Mouse (Mus musculus) thymus, postnatal 25 days (tissue): Measurements from ENCODE around the gene Snap23.

Experiments used
- DNase-seq: peaks from one replicate; pipeline ENCODE4 v3.0.0; 2022

Gene Snap23

DNA sequence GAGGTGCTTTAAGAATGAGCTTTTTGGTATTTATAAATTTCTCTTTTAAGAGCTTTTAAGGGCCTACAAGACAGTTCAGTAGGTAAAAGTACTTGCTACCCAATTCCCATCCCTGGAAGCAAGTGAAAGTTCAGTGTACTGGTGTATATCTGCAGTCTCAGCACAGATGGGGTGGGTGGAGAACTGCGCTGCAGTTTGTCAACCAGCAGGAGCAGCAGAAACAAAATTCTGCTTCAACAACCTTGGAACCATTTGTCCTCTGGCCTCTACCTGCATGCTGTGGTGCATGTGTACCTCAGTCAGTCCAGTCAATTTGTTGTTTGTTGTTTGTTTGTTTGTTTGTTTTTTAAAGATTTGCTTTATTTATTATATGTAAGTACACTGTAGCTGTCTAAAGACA lies 24.8 kb downstream of the Snap23 start:
- DNase-seq = no peak

DNA sequence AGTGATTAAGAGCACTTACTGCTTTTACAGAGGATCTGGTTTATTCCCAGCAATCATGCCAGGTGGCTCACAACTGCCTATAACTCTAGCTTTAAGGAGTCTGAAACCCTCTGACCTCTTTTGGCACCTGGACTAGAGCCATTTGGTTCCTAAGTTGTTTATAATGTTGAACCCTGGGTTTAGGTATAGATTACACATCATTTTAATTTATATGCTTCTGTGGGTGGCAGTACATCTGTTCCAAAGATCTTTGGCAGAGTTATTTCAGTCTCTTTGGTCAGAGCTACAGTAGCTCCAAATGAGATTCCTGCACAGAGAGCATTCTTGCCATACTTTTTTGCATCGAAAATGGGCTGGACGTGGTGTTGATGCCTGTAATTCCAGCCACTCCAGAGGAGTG lies 30.3 kb downstream of the Snap23 start:
- no peak for DNase-seq

DNA sequence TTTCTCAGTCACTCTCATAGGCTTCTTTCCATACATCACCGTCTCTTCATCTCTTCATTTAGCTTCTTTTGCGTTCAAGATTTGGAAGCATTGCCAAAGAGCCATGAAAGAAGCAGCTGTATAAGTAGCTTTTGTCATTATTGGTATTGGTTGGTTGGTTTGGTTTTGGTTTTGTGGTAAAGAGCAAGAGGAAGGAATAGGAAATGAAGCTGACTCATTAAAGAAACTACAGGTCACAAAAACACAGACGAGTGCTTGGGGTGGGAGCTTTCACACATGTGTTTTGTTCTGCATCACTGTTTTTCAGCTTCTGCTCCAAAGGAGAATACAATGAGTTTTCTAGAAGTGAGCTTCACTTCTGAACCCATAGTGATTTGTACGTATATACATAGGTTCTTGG lies 32.0 kb downstream of the Snap23 start:
- no peak for DNase-seq

DNA sequence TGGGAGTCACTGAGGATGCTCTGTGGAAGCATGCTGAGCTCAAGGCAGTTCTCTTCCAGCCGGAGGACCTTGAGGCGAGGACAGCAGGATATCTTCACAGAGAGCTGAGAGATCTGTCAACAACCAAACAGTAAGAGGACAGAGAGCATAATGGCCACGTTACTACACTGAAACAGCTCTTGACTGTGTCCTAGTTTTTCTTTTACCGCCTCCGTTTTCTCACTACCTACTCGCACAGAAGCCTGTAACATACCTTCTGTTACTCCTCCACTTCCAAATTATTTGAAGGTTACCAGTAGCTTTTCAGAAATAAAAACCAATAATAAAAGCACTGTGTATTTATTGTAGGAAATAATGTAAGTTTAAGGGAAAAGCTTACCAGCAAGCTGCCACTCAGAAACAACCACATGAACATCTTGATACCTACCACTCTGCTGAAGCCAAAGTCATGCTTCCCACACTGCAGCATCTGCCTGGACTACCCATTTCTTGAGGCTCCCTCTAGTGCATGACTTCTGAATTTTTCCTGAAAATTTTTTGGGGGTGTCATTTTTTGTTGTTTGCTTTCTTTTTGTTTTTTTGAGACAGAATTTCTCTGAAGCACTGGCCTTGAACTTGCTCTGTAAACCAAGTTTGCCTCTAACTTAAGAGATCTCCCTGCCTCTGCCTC lies 38.7 kb downstream of the Snap23 start:
- peak; percentile 14 for DNase-seq

DNA sequence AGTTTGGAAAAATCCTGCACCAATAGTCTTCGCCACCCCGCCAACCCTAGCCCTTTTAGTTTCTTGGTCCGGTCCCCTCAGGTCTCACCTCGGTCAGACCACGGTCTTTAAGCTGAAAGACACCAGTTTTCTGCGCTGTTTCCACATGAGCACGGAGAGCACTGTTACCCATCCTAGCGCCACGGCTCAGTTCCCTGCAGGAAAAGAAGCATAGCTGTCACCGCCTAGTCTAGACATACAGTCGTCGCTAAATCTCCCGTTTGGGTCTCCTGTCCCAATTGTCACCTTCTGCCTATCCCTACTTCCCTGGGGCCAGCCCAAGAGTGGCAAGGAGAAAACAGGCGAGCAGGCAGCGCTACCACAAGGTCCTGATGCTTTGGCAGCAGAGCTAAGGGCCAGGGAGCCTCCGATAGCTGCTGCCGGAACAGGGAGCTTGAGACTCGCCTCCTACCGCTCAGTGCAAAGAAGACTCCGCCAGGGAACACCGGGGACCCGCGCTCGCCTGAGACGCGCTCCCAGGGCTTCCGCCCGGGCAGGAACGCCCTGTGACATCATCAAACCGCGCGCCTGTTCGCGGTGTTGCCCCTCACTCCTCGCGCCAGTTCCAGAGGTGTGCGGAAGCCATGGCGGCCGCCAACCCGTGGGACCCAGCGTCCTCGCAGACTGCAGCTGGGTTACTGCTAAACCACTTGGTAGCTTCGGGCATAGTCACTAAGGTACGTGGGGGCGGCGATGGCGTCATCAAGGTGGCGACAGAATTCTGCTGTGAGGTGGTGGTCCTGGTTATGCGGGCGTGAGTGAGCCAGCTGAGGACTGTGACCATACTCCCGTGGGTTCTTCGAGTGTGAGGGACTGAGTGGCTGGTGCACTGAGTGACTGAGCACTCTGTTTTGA lies 41.6 kb downstream of the Snap23 start, which contains the start of the genes Haus2 and Lrrc57:
TSS of gene Haus2 (plus strand) at position 554 of the 894 bp plus-strand sequence.
TSS of gene Lrrc57 (minus strand) at position 691 of the 894 bp plus-strand sequence.
- DNase-seq = peak; percentile 94

DNA sequence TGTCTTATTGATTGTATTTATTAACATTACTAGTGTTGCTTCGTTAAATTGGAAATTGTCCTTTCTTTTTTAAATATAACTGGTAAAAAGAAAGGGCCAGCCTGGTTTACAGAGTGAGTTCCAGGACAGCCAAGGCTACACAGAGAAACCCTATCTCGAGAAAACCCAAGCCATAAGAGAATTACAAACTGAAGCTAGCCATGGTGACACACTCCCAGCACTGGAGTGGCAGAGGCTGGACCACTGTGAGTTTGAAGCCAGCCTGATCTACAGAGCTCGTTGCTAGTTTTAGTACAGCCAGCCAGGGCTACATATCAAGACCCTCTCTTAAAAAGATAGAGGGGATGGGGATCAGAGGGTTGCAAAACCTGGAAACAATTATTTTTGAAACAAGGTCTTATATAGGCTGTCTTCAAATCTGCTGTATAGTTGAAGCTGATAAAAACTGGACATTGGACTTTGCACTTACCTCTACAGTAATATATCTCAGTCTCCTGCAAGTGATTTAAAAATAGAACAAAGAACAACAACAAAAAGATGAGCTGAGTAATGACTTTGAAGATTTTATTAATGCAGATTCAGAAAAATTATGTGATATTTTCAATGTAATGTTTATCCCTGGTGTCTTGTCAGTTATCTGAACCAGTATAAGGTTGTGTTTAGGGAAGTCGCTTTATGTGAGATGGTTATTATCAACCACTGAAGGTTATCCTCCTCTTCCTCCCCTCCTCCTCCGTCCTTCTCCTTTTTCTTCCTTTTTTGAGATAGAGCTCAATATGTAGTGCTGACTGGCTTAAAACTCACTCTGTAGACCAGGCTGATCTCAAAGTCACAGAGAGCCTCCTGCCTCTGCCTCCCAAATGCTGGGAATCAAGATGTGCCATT lies 49.0 kb downstream of the Snap23 start:
- no peak for DNase-seq

DNA sequence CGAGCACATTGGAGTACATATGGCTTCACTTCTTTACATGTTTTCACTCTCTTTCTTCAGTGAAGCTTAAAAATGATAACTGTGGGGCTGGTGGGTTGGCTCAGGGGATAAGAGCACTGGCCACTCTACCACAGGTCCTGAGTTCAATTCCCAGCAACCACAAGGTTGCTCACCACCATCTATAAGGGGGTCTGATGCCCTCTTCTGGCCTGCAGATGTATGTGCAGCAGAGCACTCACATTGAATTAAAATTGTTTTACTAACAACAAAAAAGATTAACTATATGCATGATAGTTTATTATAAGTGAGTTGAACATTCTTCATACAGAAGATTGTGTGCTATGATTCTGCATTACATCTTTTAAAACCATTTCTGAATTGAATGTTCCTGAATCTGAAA lies 52.1 kb downstream of the Snap23 start:
- no peak for DNase-seq

DNA sequence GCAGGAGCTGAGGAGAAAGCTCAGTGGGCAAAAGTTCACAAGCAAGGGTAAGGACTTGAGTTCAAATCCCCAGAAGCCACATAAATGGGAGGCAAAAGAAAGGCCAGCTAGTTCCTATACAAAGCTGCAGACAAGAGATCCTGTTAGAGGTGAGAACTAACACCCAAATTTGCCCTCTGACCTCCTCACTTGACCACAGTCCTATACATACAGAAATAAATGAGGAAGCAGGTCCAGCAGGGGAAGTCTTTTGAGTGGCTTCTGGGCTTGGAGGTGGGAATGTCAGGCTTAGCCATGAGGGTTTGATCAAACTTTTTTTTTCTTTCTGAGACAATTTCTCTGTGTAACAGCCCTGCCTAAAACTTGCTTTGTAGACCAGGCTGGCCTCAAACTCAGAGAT lies 55.4 kb downstream of the Snap23 start:
- no peak for DNase-seq

DNA sequence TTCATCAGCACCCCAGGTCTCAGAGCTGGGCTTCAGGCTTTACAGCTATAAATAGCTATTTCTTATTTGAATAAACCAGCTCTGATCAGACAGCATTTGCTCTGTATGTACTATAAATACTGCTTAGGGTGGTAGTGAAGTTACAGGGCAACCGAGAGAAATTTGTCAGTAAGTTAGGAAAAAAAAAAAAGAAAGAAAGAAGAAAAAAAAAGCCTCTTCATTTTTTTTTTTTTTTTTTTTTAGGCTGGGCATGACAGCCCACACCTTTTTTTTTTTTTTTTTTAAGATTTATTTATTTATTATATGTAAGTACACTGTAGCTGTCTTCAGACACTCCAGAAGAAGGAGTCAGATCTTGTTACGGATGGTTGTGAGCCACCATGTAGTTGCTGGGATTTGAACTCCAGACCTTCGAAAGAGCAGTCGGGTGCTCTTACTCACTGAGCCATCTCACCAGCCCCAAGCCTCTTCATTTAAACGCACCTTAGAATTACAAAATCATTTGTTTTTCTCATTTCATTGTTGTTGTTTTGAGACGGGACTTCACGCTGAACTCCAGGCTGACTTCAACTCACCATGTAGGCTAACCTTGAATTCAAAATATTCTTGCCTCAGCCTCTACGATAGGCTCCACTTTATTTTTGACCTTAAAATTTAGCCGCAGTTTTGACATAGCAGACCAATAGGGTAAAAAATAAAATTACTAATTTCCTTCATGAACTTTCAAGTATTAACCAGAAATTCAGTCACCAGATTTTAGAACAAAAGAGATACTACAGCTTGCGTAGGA lies 60.8 kb downstream of the Snap23 start:
- no peak for DNase-seq

DNA sequence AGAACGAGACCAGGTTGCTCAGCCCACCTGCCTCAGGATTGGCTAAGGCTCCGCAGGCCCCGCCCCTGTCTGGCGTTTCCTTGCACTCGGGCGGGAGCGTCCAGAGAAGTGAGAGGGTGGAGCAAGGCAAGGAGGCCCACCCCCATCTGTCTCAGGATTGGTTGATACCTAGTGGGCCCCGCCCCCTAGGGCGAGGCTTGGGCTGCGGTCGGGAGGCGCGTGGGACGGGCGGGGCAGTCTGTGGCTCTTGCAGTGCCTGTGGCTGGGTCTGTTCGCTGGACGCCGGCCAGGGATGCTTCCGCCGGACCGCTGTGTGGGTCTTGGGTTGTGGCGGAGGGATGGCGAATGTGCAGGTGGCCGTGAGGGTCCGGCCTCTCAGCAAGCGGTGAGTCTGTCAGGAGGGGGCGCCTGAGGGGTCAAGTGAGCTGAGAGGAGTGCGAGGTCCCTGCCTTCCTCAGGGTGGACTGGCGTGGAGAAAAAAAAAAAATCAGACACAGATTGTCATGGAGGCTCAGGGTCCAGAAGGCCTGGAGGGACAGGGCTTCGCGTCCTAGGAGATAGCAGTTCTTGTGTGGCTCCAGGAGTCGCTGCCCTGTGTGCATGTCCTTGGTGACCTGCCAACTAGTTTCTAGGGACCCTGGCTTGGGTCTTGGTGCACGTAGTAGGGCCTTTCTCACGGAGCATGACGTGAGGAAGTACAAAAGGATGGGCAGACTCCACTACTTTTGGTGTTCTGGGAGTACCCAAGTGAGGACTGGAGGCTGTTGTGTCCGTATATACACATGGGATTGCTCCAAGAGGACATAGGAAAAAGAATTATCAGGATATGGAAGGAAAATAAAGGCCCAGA lies 61.6 kb downstream of the Snap23 start, which contains the start of gene Stard9:
TSS of gene Stard9 (plus strand) at position 236 of the 850 bp plus-strand sequence.
- peak; percentile 98 for DNase-seq

DNA sequence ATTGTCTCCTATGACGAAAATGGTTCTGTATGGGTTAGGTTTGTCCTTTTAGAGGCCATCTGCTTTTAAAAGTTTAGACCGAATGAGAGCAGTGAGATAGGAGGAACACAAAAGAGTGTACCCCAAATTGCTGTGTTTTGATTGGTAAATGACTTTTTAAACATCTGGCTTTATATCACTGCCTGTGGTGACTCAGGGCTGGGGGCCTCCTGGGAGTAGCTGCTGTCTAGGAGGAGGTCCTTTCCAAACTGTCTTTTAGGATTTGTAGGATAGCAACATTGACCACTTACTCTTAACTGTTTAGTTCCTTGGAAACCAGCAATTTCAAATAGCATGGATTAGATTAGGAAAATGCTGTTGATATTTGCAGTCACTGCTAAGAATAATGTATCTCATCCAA lies 62.8 kb downstream of the Snap23 start:
- no peak for DNase-seq

DNA sequence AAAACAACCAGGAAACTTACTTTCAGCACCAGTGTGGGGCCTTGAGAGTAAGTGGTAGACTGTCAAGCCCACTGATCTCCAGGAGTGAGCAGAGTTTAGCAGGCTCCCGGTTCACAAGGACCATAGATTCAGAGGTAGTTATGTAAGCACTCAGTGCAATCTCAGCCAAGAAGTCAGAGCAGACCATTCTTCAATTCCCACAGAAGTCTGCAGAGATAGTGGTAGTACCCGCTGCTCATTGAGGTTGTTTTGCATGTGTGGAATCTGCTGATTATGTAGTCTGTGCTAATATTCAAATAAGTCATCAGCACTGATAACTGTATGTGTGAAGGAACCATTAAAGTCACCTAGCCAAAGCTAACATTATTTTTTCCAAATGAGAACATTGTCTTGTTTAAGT lies 63.2 kb downstream of the Snap23 start:
- DNase-seq = no peak

DNA sequence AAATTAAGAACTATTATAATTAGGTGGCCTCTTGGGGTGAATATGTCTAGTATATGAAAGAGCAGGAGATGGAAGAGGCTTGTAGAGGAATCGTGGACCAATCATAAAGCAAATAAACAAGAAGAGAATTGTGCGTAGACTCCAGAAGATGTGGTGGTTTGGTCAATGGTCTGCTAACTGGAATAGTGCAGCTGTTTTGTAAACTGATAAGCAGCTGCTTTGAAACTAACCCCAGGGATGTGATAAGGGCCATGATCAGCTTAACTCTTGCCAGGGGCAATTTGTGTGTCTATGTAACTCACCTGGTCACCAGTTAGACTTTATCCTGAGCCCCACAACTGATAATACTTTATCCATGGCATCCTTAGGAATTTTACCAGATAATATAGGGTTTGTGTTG lies 64.0 kb downstream of the Snap23 start:
- DNase-seq = no peak

DNA sequence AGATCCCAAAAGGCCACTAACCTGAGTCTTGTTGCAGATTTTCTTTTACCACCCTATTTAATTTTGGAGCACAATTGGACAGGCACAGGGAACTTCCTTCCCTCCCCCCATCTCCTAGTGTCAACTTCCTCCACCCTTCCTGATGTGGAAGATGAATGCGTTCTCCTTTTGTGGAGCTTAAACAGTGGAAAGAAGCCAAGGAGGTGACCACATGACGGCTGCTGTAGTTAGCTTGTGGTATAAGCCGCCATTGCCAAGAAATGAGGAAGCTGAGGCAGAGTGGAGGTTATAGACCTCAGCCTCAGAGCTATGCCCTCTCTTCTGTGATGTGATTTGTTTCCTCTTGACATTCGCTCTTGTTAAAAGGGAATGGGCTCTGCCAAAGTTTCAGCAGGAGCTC lies 64.5 kb downstream of the Snap23 start:
- no peak for DNase-seq

DNA sequence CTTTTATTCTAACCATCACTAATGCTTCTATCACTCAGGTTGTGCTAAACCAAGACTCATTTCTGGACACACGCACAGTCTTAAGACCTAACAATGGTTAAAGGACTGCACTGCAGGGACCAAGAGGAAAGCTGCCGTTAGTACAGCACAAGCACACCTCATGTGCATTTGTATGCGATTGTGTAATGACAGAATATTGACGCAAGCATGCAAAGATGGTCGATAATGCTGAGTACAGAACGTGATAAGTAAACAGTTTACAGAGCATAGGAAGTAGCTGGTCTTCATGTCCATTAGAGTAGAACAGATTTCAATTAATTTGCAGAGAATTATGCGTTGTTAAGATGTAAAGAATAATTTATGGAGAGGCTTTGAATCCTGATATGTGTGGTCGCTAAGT lies 73.4 kb downstream of the Snap23 start:
- no peak for DNase-seq

DNA sequence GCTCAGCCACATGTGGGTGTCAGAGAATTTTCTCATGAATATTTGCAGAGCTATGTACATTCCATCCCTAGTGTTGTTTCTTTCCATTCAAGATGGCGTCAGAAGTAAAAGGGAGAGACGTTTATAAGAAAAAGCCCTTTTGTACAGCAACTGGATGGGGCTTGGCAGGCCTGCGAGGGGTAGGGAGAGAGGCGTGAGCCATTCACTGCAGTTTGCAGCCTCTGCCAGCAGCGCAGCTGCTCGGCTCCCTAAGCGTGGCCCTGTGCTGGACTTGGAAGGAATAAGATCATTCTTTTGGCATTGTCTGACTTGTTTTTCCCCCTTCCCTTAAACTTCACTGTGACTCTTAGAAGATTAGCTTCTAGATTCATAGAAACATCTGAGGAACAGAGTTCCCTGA lies 76.4 kb downstream of the Snap23 start:
- no peak for DNase-seq

DNA sequence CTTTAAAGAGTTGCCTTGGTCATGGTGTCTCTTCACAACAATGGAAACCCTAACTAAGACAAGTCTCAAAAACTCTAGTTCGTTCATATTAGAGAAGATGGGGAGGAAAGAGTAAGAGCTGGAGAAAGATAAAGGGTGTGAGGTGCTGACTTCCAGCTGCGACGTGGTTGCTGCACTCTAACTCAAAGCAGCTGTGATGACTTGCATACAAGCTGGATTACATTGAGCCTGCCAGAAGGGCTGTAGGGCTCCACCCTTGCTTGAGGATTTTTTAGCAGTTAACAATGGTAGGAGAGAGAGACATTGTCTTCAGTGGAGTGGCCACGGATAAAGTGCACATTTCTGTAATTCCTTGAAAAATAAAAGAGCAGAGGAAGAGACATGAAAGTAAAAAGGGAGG lies 79.3 kb downstream of the Snap23 start:
- no peak for DNase-seq
